In the genomic region with DNA sequence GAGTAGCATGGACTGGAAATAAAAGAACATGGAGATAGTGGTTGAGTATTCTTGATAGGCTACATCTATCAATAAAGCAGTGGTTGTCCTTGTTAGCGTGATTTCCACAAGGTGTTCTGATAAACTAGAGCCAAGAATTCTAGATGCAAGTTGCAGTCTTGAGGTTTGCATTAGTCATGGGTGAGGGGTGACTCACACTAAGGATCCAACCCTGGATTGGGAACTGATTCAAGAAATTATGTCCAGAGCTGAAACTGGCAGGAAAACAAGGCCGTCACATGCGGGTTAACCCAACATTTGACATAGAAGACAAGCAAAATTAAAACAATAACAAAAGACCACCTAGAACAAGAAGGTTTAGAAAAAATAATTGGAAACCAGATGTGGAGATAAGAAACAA, we compare ENCODE assay signal across 28 mouse cellular contexts. TPM values are rescaled to one million over a fixed set of nuclear protein-coding genes. Genes with fewer than 3 reads are reported as not detected.
DNase-seq lines count a peak whose midpoint lies in the region; TF ChIP-seq lines count a peak whose summit lies in the region.
"Had no signal": no experiment of that assay in that cellular context is flagged by ENCODE, and none has a peak within 500 bp of the region (broad histone marks: within the 10 kb centered on the region; RNA-seq: fewer than 3 reads in every experiment).

No protein-coding gene starts in this region.

- DNase-seq in 3134 (ENCODE audit: extremely low read depth, insufficient read length, low spot score) = peak; percentile 22
- peak; percentile 37 for DNase-seq in 3T3-L1 (ENCODE audit: low read depth, low spot score)
- peak; percentile 35 for DNase-seq in adrenal gland, adult 8-10 months
- peak; percentile 7 for DNase-seq in adrenal gland, postnatal 36 days
- no peak for DNase-seq in layer of hippocampus, adult 2 months (ENCODE audit: low spot score in 2 of 2)
- DNase-seq in right cerebral cortex, postnatal 14 days = no peak
- no peak for DNase-seq in thymus, postnatal 36 days
- DNase-seq: B cell, adult 2 months; cerebellum, adult 11-12 months; cerebellum, adult 8-10 months; cerebellum, postnatal 10 days; cerebellum, postnatal 36 days; gastrocnemius, postnatal 14 days; heart, adult 18-20 months; heart, postnatal 10 days; heart, postnatal 36 days; kidney, adult 11 months; kidney, adult 9 months had no signal

- H3K4me3 ChIP-seq in layer of hippocampus, adult 2 months = no peak overlapping the region
- H3K4me3 ChIP-seq: forebrain, embryonic 10.5 days; forebrain, embryonic 13.5 days; heart, embryonic 12.5 days; heart, embryonic 15.5 days; hindbrain, embryonic 10.5 days; hindbrain, embryonic 13.5 days; intestine, embryonic 15.5 days had no signal

- no peak for TF ChIP-seq CTCF in layer of hippocampus, adult 2 months (conservative IDR thresholded peaks at IDR 0.05)

- no peak overlapping the region for H3K27ac ChIP-seq in layer of hippocampus, adult 2 months
- H3K27ac ChIP-seq: forebrain, embryonic 10.5 days; forebrain, embryonic 13.5 days; heart, embryonic 15.5 days; hindbrain, embryonic 10.5 days; hindbrain, embryonic 13.5 days; intestine, embryonic 15.5 days had no signal

RNA-seq across cellular contexts. Expression of gene Car10, which starts 28.6 kb away (rescaled TPM):
- total RNA-seq in adrenal gland, adult 8-10 months (2022) = under 1 TPM in 2 of 4 experiments, not detected in 2; 0.17 to 0.40 TPM
- under 1 TPM; 0.07 to 0.10 TPM for total RNA-seq in adrenal gland, postnatal 36 days (2021)
- total RNA-seq in layer of hippocampus, adult 2 months (2021) = 10 to 100 TPM; 32.5 to 32.9 TPM
- total RNA-seq: CH12.LX; G1E; gastrocnemius, adult 18-20 months; heart, adult 18-20 months; heart, postnatal 10 days; heart, postnatal 36 days had no signal

Comparison
In these comparisons a context has a peak if more than half of its experiments do, and no peak if none do; other contexts are left out.
1. DNase-seq: peak in 3134 (single experiment), 3T3-L1 (single experiment), adrenal gland, adult 8-10 months (single experiment) and adrenal gland, postnatal 36 days (2 of 2); none in layer of hippocampus, adult 2 months (0 of 2), right cerebral cortex, postnatal 14 days (single experiment) and thymus, postnatal 36 days (0 of 2).
2. RNA of gene Car10, which starts 28.6 kb away (total RNA-seq): 32.5 to 32.9 TPM in layer of hippocampus, adult 2 months; 0.17 to 0.40 TPM in adrenal gland, adult 8-10 months and 0.07 to 0.10 TPM in adrenal gland, postnatal 36 days; every median in the first group is over 10 times any median in the second.